10 mouse cellular contexts compared by ENCODE assay signal in the genomic region with DNA sequence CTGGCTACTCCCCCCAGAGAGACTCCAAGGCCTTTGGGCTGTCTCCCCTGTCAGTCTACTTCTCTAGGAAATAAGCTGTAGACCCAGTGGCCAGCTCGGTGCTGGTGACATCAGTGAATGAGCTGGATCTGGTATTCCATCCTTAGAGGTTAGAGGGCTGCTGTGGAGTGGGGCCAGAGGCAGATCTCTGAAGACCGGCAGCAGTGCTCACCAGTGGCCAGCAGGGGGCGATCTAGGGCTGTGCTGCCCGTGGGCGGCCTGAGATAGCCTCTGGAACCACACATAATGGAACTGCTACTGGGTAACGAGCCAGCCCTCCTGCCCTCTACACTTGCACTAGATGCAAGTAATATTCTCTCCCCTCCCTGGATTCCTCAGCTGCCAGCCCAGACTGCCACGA.
DNase-seq lines count a peak whose midpoint lies in the region; ATAC-seq and TF ChIP-seq lines count a peak whose summit lies in the region.
"Had no signal": no experiment of that assay in that cellular context is flagged by ENCODE, and none has a peak within 500 bp of the region (broad histone marks: within the 10 kb centered on the region; RNA-seq: fewer than 3 reads in every experiment).

No protein-coding gene starts in this region.

- 23% methylated on average over 7 of the region's 7 CpGs for WGBS in forebrain, embryonic 11.5 days
- WGBS in hindbrain, postnatal 0 days = 17% methylated on average over 7 of the region's 7 CpGs
- 22% methylated on average over 7 of the region's 7 CpGs for WGBS in limb, embryonic 10.5 days
- WGBS in midbrain, postnatal 0 days = 16% methylated on average over 7 of the region's 7 CpGs

- TF ChIP-seq CTCF in hindbrain, postnatal 0 days (IDR thresholded peaks at IDR 0.05; ENCODE audit: low read depth) = peak; percentile 94
- TF ChIP-seq CTCF in midbrain, postnatal 0 days (IDR thresholded peaks at IDR 0.05) = peak; percentile 89

- H3K9ac ChIP-seq in forebrain, embryonic 11.5 days (ENCODE audit: low read length) = no peak overlapping the region
- no peak overlapping the region for H3K9ac ChIP-seq in hindbrain, postnatal 0 days (replicated peaks; ENCODE audit: low read length)
- no peak overlapping the region for H3K9ac ChIP-seq in midbrain, postnatal 0 days (replicated peaks; ENCODE audit: low read length, poor library complexity, severe bottlenecking)
- H3K9ac ChIP-seq: embryonic facial prominence, embryonic 13.5 days had no signal

- no peaks in the 10 kb centered on the region for H3K9me3 ChIP-seq in forebrain, embryonic 11.5 days (ENCODE audit: control insufficient read depth, low read length)
- no peaks in the 10 kb centered on the region for H3K9me3 ChIP-seq in hindbrain, postnatal 0 days (ENCODE audit: low read length)
- no peaks in the 10 kb centered on the region for H3K9me3 ChIP-seq in limb, embryonic 10.5 days (replicated peaks)
- no peaks in the 10 kb centered on the region for H3K9me3 ChIP-seq in midbrain, postnatal 0 days (ENCODE audit: low read length)
- H3K9me3 ChIP-seq: embryonic facial prominence, embryonic 13.5 days had no signal

- DNase-seq in right cerebral cortex, adult 18-20 months = peak; percentile 46
- no peak for DNase-seq in right cerebral cortex, postnatal 25 days
- DNase-seq in c-Kit-negative CD71-positive TER-119-positive erythroid progenitor cells, embryonic 14.5 days (ENCODE audit: low read depth, low spot score) = peak; percentile 40
- DNase-seq in forebrain, embryonic 11.5 days (ENCODE audit: low spot score) = peak; percentile 89
- peak; percentile 79 for DNase-seq in hindbrain, postnatal 0 days (ENCODE audit: low spot score)
- peak; percentile 92 for DNase-seq in limb, embryonic 10.5 days (ENCODE audit: low spot score)
- DNase-seq in midbrain, postnatal 0 days (ENCODE audit: low spot score) = peak; percentile 65
- DNase-seq in spleen, postnatal 4 days (ENCODE audit: low spot score in 2 of 2) = peak; percentile 68 to 91

- no peaks in the 10 kb centered on the region; the same call in 1 of the 2 replicates for H3K36me3 ChIP-seq in forebrain, embryonic 11.5 days (ENCODE audit: control insufficient read depth, insufficient read depth, low read length)
- H3K36me3 ChIP-seq in hindbrain, postnatal 0 days (ENCODE audit: insufficient read depth, low read length) = 0 out of 2 replicates have a peak, but pooled peaks cover 14% of the 10 kb centered on the region
- peaks cover 59% of the 10 kb centered on the region for H3K36me3 ChIP-seq in limb, embryonic 10.5 days
- peaks cover 7% of the 10 kb centered on the region; the same call in 1 of the 2 replicates for H3K36me3 ChIP-seq in midbrain, postnatal 0 days (ENCODE audit: insufficient read depth, low read length)

- no peak overlapping the region for H3K4me2 ChIP-seq in forebrain, embryonic 11.5 days (ENCODE audit: low read depth, low read length, severe bottlenecking)
- H3K4me2 ChIP-seq in hindbrain, postnatal 0 days (ENCODE audit: low read depth, low read length) = no peak overlapping the region
- H3K4me2 ChIP-seq in midbrain, postnatal 0 days (ENCODE audit: low read depth, low read length, poor library complexity, severe bottlenecking) = no peak overlapping the region
- H3K4me2 ChIP-seq: embryonic facial prominence, embryonic 13.5 days had no signal

- no peak overlapping the region for H3K27ac ChIP-seq in forebrain, embryonic 11.5 days (ENCODE audit: low read depth, low read length)
- peak overlapping the region; percentile 22; the same call in 1 of the 2 replicates for H3K27ac ChIP-seq in hindbrain, postnatal 0 days
- peak overlapping the region; percentile 22; the same call in 1 of the 2 replicates for H3K27ac ChIP-seq in limb, embryonic 10.5 days
- H3K27ac ChIP-seq in midbrain, postnatal 0 days (ENCODE audit: low read depth, low read length) = peak overlapping the region; percentile 55; the same call in 1 of the 2 replicates
- H3K27ac ChIP-seq: embryonic facial prominence, embryonic 13.5 days; macrophage had no signal

- 0 out of 2 replicates have a peak, but pooled peaks have one; percentile 36 for ATAC-seq in forebrain, embryonic 11.5 days (replicated peaks; ENCODE audit: low FRiP score)
- peak; percentile 39 for ATAC-seq in hindbrain, postnatal 0 days
- peak; percentile 26; the same call in 1 of the 2 replicates for ATAC-seq in midbrain, postnatal 0 days (ENCODE audit: low FRiP score)

- no peak overlapping the region for H3K4me3 ChIP-seq in forebrain, embryonic 11.5 days (ENCODE audit: low read depth, low read length)
- H3K4me3 ChIP-seq in hindbrain, postnatal 0 days (ENCODE audit: low read length) = no peak overlapping the region
- no peak overlapping the region for H3K4me3 ChIP-seq in limb, embryonic 10.5 days
- no peak overlapping the region for H3K4me3 ChIP-seq in midbrain, postnatal 0 days (ENCODE audit: low read depth, low read length)
- H3K4me3 ChIP-seq: embryonic facial prominence, embryonic 13.5 days had no signal

- no peaks in the 10 kb centered on the region for H3K4me1 ChIP-seq in forebrain, embryonic 11.5 days (replicated peaks; ENCODE audit: control insufficient read depth, insufficient read depth, low read length)
- 0 out of 2 replicates have a peak, but pooled peaks cover 3% of the 10 kb centered on the region for H3K4me1 ChIP-seq in hindbrain, postnatal 0 days (ENCODE audit: insufficient read depth, low read length)
- peaks cover 15% of the 10 kb centered on the region for H3K4me1 ChIP-seq in limb, embryonic 10.5 days
- no peaks in the 10 kb centered on the region for H3K4me1 ChIP-seq in midbrain, postnatal 0 days (ENCODE audit: insufficient read depth, low read length)
- H3K4me1 ChIP-seq: embryonic facial prominence, embryonic 13.5 days had no signal

- no peaks in the 10 kb centered on the region for H3K27me3 ChIP-seq in forebrain, embryonic 11.5 days (ENCODE audit: control insufficient read depth, insufficient read depth, low read length)
- no peaks in the 10 kb centered on the region for H3K27me3 ChIP-seq in hindbrain, postnatal 0 days (ENCODE audit: insufficient read depth, low read length)
- H3K27me3 ChIP-seq in limb, embryonic 10.5 days (ENCODE audit: low read depth, poor library complexity, severe bottlenecking) = no peaks in the 10 kb centered on the region
- no peaks in the 10 kb centered on the region for H3K27me3 ChIP-seq in midbrain, postnatal 0 days (ENCODE audit: insufficient read depth, low read length)
- H3K27me3 ChIP-seq: embryonic facial prominence, embryonic 13.5 days had no signal
